Mouse (Mus musculus) cerebellum, postnatal 14 days (tissue): ENCODE results near the gene Stard3.
A peak's percentile ranks its signal among the peaks of the same experiment; 100 is the strongest.

Experiments used
- DNase-seq, 2 experiments: peaks; one replicate each; pipeline ENCODE4 v3.0.0; 2021; ENCODE audit warnings: mixed read lengths in 2 of 2

Gene Stard3

GRCm38 (mm10) chr11:98400161-98400726 lies 42.1 kb downstream of the Stard3 start, which contains the start of gene Pgap3:
Gene Pgap3, minus strand, starts transcription at chr11:98400490.
- DNase-seq, result peak; percentile 91

DNA sequence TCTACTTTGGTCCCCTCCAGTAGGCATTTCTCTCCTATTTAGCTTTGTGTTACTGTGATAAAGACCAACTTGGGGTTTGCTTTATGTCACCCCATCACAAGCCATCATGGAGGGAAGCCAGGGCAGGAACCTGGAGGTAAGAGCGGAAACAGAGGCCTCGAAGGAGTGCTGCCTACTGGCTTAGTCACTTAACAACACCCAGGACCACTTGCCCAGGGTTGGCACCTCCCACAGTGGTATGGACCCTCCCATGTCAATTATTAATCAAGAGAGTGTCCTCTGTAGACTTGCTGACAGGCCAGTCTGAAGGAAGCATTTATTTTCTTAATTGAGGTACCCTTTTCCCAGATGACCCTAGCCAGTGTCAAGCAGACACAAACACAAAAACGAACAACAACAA lies 42.6 kb downstream of the Stard3 start:
- no peak for DNase-seq

DNA sequence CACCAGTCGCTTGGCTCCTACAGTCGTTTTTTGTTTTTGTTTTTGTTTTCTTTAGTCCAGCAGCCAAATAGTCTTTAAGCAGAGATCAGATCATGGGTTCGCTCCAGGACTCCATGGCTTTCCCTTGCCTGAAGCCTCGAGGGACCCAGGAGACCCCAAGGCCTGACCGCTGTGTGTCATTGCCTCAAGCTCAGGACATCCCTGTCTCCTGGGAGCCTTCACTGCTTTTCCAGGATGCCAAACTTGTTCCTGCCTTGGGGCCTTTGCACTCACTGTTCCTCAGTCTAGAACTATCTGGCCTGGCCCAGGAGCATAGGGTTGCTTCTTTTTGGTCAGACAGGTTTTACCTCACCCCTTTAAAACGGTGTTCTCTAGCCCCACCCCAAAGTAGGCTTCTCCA lies 48.5 kb downstream of the Stard3 start:
- DNase-seq, result no peak

- DNase-seq, result no peak
These were observed 50.7 kb downstream of the Stard3 start for GRCm38 (mm10) chr11:98408872-98409271.

DNA sequence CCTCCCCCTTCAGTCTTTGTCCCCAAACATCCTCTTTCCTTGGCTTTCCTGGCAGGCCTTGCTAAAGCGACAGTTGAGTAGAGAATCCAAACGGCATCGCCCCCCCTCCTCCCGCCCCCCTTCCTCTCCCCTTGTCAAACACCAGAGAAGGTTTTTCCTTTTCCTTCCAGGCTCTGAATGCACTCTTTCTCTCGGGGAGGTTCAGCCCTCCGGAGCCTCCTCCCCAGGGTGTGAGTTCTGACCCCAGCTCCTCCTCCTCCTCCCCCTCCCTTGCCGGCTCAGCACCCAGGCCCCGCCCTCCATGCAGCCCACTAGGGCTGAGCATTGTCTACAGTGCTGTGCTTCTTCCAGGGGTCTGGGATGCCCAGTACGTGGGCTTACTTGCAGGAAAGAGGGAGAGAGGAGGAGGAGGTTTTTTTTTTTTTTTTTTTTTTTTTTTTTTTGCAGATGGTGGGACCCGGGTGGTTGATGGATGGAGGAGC lies 51.2 kb downstream of the Stard3 start:
- no peak for DNase-seq

DNA sequence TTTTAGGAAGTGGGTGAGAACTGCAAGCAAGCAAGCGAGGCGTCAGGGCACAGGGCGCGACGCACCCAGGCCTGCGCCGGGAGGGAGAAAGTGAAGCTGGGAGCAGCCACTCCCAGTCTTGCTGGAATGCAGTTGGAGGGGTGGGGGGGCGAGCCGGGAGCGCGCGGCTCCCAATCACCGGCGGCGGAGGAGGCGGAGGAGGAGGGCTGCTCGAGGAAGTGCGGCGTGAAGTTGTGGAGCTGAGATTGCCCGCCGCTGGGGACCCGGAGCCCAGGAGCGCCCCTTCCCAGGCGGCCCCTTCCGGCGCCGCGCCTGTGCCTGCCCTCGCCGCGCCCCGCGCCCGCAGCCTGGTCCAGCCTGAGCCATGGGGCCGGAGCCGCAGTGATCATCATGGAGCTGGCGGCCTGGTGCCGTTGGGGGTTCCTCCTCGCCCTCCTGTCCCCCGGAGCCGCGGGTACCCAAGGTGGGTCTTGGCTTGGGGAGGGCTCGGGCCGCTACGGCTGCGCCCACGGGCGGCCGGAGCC lies 54.2 kb downstream of the Stard3 start, which contains the start of gene Erbb2:
Gene Erbb2, plus strand, starts transcription at position 198 of the 524 bp plus-strand sequence.
- DNase-seq, result peak in 1 of 2 experiments; percentile 41

GRCm38 (mm10) chr11:98412797-98413301 lies 54.7 kb downstream of the Stard3 start:
- no peak for DNase-seq

GRCm38 (mm10) chr11:98413731-98414130 lies 55.6 kb downstream of the Stard3 start:
- DNase-seq, result no peak

- DNase-seq, result no peak
These were observed 56.0 kb downstream of the Stard3 start for GRCm38 (mm10) chr11:98414162-98414561.

- DNase-seq, result no peak
These were observed 58.9 kb downstream of the Stard3 start for GRCm38 (mm10) chr11:98417074-98417473.

DNA sequence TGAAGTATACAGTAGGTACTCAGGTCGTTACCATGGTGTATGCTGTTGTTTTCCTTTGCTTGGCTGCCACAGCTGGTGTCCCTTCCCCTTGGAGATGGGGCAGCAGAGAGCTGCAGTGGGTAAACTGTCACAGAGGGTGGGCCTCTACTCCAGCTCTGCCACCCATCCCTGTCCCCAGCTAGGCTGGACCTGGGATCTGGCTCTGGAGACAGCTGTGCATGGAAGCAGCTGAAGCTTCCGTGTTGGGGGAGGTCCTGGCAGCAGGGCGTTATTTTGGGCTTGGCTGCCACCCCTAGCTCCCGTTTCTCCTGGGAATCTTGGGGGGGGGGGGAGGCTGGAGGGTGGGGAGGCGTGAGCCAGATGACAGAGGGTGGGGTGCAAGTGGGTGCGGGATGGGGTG lies 60.1 kb downstream of the Stard3 start:
- no peak for DNase-seq

- no peak for DNase-seq
These were observed 60.9 kb downstream of the Stard3 start for GRCm38 (mm10) chr11:98418939-98419547.

DNA sequence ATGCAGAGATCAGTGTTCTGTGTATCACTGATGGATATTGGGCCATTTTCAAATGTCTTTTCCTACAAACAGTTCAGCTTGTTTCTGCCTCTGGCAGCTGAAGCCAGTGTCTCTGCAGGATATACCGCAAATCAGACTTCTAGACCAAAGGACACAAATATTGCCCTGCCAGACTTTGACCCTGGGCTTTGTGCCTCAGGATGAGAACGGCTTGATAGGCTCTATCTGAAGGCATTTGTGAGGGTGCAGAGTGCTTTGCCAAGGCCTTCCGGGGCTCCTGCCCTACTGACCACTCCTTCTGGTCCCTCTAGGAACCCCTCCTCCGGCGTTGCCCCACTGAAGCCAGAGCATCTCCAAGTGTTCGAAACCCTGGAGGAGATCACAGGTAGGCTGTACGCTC lies 68.4 kb downstream of the Stard3 start:
- DNase-seq, result no peak

DNA sequence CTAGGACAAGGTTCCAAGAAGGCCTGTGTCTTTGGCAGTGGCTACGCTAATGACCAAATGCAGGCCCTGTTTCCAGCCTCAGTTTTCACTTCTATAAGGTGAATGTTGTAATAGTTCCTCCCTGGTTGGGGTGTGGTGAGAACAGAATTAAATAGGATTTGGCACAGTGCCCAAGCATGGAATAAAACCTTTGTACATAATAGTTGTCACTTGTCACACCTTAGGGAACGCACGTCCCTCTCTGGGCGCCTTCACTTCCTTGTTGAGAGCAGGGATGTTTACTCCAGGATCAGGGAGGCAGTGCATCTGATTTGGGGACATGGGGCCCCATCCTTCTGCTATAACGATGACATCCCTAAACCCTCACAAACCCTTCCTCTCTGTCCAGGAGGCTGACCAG lies 70.3 kb downstream of the Stard3 start:
- DNase-seq, result no peak
